Mouse (Mus musculus) left cerebral cortex, adult 18-20 months (tissue): ENCODE measurements around the gene Ly6c2. TPM values are rescaled to one million over a fixed set of nuclear protein-coding genes. Genes with fewer than 3 reads are reported as not detected.
A peak's percentile ranks its signal among the peaks of the same experiment; 100 is the strongest.
"Not testable (repeated sequence)": the region's sequence is repeated elsewhere in the genome, so short reads cannot be mapped to it uniquely, and the experiment has no call there.

ENCODE experiments used
- DNase-seq, 2 experiments: peaks; one replicate each; pipeline ENCODE4 v3.0.0; 2021 to 2022; ENCODE audit warnings: low spot score in 2 of 2, mixed read lengths in 1 of 2
- long read RNA-seq, 2 experiments: library from polyadenylated mRNA; stranded (forward); transcript quantifications; one replicate each; pipeline ENCODE4 v2.0.0; 2021
- total RNA-seq, 2 experiments: library from RNA; stranded (reverse); gene quantifications; 2 replicates each; pipeline ENCODE4 v1.2.3; 2021

The Ly6c2 gene
- 1 to 10 TPM; 1.9 to 2.3 TPM for total RNA-seq
- long read RNA-seq, experiment 1: 0 reads
- long read RNA-seq, experiment 2: 0 reads

DNA sequence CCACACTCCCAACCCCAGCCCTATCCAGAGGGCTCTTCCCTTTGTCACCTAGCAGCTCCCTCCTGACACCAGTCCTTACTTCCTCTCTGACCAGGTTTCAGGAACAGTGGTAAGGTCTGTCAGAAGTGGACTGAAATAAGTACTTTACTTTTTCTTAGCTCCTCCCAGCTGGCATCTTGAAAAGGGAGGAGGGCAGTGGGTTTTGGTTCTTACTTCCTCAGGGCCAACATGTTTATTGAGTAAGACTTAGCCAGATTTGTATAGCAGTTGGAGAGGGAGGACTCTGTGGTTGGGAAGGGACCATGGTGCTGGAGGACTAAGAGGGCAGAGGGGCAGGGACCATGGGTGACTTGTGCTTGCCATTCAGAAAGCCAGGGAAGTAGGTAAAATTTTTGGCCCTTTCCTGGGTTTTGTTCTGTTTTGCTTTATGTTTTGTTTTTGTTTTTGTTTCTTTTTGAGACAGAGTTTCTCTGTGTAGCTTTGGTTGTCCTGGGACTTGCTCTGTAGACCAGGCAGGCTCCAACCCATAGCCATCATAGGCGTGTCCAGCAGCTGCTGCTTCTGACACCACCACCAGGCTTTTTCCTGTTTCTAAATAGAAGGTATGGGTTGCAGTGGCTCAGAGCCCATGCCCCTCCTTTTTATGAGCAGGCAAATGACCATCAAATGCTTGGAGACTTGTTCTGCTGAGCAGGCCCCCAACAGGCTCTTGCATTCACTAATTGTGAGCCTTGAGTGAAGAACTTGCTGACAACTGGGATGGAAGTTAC is at the start of gene Ly6c2:
Ly6c2 (minus strand) TSS at position 110 of the 770 bp plus-strand sequence.
- not testable (repeated sequence) for DNase-seq

DNA sequence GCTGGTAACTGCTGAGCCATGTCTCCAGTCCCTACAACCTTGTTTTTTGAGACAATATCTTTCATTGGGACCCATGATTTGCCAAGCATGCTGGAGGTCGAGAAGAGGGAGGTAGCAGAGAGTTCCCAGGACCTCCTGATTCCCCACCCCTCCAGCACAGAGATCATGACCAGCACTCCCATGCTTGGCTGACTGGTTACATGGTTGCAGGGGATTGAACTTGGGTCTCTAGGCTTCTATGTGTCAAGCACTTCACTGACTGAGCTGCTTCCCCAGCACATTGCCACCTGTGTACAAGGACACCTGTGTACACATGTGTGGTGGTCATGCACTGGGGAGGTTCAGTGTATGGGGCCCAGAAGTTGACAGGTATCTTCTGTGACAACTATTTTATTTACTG is 45.9 kb upstream of the Ly6c2 start:
- DNase-seq: no peak

DNA sequence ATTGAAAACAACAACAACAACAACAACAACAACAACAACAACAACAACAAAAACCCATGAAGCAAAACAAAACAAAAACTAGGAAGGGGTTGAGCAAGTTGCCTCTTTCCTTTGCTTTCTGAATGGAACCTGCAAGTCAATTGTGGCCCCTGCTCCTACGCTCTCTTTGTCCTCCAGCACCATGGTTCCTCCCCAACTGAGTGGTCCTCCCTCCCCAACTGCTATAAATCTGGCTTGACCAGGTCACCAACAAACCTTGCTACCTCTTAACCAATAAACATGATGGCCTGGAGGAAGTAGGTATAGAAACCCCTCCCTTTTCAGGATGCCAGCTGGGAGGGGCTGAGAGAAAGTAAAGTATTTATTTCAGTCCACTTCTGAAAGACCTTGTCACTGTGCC is 43.2 kb upstream of the Ly6c2 start, which contains the start of gene Ly6g:
Ly6g (plus strand) TSS at position 301 of the 400 bp plus-strand sequence.
- no peak for DNase-seq

DNA sequence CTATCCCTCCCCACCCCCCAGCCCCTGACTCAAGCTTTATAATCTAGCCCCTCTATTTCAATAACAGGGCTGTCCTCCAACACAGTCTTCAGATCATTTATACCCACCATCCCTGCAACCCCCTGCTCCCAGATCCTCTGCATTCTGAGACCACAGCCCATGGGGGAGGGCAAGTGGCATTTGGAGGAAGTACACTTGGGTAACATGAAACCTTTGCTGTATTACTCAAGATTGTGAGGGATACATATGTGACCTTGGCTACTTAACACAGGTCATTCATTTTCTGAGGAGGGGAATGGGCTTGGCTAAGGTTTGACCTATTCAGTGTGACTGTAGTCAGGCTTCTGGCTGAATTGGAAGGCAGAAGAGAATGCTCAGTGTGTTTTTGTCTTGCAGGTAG is 41.3 kb upstream of the Ly6c2 start:
- DNase-seq: no peak

DNA sequence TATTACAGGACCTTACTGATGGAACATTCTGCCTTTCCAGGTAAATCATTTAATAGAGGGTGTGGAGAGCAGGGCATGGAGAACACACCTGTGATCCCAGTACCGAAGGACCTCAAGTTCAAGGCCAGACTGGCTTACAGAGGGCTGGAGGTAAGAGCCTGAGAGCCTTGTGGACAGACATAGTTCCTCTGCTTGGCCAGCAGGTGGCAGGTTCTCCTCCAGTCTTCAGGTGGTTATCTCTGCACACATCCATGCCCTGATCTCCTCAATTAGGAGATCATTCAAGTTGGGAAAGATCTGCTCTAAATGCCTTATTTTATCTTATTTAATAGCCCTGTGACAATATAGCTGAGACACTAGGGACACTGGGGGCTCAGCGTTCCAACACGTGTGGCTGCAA is 32.0 kb upstream of the Ly6c2 start:
- DNase-seq: no peak

DNA sequence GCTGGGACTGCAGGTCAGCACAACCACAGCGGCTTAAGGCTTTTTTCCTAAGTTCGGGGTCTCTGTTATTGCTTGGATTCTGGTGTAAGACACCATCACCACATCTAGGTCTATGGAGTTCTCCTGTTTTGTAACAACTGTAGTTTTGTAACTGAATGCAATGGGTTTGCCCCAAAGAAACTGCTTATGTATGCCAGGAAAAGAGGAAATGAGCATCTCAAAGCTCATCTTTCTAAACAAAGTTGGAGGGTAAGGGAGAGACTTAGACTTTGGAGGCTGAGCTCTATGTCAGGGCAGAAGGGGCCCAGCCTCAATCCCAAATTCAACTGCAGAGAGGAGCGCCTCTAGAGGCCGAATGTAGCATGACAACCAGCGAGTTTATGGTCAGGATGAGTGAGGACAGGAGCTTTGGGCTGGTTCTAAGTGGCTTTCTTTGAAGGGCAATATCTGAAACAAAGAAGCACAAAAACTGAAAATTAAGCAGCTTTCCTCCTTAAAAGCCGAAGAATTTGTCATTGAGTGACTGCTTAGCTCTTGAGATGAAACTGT is 30.1 kb upstream of the Ly6c2 start:
- peak; percentile 2 for DNase-seq

DNA sequence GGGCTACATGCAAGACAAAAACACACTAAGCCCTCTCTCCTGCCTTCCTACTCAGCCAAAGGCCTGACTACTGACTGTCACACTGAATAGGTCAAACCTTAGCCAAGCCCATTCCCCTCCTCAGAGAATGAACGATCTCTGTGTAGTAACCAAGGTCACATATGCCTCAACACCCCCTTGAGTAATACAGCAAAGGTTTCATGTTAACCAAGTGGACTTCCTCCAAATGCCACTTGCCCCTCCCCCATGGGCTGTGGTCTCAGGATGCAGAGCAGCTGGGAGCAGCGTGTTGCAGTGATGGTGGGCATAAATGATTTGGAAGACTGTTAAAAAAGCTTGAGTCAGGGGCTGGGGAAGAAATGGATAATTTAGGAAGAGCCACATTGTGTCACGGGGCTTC is 26.0 kb upstream of the Ly6c2 start:
- not testable (repeated sequence) for DNase-seq

DNA sequence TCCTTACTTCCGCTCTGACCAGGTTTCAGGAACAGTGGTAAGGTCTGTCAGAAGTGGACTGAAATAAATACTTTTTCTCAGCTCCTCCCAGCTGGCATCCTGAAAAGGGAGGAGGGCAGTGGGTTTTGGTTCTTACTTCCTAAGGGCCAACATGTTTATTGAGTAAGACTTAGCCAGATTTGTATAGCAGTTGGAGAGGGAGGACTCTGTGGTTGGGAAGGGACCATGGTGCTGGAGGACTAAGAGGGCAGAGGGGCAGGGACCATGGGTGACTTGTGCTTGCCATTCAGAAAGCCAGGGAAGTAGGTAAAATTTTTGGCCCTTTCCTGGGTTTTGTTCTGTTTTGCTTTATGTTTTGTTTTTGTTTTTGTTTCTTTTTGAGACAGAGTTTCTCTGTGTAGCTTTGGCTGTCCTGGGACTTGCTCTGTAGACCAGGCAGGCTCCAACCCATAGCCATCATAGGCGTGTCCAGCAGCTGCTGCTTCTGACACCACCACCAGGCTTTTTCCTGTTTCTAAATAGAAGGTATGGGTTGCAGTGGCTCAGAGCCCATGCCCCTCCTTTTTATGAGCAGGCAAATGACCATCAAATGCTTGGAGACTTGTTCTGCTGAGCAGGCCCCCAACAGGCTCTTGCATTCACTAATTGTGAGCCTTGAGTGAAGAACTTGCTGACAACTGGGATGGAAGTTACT is 23.5 kb upstream of the Ly6c2 start:
- not testable (repeated sequence) for DNase-seq

DNA sequence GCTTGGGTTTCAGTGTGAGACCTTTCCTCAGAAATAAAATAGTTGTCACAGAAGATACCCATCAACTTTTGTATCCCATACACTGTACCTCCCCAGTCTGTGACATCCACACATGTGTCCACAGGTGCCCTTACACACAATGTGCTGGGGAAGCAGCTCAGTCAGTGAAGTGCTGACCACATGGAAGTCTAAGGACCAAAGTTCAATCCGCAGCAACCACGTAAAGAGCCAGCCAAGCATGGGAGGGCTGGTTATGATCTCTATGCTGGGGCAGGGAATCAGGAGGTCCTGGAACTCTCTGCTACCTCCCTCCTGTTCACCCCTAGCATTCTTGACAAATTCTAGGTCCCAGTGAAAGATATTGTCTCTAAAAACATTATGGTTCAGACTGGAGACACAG is 20.6 kb upstream of the Ly6c2 start:
- DNase-seq: not testable (repeated sequence)

DNA sequence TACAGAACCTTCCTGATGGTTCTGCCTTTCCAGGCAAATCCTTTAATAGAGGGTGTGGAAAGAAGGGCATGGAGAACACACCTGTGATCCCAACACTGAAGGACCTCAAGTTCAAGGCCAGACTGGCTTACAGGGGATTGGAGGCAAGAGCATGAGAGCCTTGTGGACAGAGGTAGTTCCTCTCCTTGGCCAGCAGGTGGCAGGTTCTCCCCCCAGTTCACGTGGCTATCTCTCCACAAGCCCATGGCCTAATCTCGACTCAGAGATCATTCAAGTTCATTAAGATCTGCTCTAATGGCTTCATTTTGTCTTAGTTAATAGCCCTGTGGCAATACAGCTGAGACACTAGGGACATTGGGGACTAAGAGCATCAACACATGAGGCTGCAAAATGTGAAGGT is 8.3 kb upstream of the Ly6c2 start:
- DNase-seq: no peak

DNA sequence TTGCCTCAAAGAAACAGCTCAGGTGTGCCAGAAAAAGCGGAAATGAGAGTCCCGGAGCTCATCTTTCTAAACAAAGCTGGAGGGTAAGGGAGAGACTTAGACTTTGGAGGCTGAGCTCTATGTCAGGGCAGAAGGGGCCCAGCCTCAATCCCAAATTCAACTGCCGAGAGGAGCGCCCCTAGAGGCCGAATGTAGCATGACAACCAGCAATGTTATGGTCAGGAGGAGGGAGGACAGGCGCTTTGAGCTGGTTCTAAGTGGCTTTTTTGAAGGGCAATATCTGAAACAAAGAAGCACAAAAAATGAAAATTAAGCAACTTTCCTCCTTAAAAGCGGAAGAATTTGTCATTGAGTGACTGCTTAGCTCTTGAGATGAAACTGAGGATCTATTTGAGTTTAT is 7.0 kb upstream of the Ly6c2 start:
- DNase-seq: peak; percentile 9 to 22

DNA sequence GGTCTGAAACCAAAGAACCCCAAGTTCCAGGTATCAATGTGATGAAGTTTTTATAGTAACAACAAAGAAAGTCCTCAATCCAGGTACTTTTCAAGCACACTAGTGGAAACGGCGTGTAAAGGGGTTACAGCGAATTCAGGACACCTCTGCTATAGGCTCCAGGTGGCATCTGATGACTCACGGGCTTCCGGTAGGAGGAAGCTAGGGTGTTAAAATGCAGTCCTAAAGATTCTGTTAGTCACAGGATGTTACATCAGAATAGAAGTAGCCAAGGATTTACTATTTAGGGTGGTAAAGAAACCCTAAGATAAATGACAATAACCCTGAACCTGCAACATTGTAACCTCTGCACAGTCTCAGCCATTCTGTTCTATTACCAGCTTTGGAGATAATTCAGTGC is 5.7 kb upstream of the Ly6c2 start:
- DNase-seq: not testable (repeated sequence)

DNA sequence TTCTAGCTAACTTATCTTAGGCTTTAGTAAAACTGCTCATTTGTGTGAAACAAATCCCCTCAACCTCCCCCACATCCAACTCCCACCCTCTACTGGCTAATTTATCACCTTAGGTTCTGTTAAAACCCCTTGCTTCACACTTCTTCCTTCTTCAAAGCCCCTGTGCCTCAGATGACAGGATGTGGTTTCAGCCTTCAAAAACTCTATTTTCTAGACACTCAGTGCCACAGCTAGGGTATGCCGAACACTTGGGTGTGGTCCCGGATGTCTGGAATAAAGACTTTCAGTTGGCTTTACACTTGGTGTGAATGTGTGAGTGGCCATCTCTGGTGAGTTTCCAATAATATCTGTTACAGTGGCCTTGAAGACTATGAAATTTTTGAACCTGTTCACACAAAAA is 4.8 kb upstream of the Ly6c2 start:
- DNase-seq: no peak

DNA sequence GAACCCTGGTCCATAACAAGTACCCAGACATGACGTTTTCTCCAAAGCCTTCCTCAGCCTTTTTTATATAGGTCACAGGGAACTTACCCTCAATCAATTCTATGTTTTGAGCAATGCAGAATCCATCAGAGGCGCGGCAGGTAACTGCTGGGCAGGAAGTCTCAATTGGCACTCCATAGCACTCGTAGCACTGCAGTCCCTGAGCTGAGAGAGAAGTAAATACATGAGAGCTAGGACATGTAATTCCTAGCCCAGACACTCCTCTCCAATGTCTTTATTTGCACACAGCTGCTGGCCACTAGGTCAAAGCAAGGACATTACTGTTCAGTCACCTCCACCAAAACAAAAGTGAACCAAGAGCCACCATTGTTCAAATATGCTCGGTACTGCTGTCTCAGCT is 1.3 kb downstream of the Ly6c2 start:
- not testable (repeated sequence) for DNase-seq

DNA sequence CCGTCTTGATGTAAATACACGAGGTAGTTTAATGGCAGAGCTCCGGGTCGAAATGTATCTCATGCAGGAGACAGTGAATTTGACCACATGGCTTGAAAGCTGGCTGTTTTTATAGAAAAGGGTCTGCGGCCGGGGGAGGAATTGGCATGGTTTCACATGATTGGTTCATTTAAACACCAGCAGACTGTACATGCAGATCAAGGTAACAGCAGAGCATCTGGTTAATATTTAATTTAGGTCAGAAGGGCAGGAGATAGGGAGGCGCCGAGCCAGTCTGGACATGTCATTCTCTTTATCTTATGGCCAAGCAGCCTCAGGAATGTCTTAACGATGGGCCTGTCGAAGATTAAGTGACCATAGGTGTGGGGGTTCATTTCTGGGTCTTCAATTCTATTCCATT is 12.5 kb downstream of the Ly6c2 start:
- DNase-seq: no peak

DNA sequence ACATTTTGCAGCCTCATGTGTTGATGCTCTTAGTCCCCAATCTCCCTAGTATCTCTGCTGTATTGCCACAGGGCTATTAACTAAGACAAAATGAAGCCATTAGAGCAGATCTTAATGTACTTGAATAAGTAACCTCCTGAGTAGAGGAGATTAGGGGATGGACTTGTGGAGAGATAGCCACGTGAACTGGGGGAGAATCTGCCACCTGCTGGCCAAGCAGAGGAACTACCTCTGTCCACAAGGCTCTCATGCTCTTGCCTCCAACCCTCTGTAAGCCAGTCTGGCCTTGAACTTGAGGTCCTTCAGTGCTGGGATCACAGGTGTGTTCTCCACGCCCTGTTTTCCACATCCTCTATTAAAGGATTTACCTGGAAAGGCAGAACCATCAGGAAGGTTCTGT is 23.7 kb downstream of the Ly6c2 start:
- DNase-seq: not testable (repeated sequence)

DNA sequence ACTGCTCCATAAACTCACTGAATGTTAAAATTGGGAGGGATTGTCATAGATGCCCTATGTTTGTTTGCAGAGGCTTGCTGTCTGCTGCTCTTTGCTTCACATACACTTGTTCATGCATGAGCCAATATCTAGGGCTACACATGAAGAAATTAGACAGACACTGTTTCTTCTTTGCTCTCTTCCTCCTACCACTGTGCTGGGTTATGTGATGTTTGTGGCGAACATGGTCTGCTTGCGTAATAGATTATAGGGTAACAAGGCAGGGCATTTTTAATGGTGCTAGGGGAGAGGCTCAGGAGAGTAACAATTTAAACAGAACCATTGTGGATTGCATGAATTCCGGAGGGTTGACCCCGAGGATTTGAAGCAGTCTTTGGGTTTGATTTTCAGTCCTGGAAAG is 41.8 kb downstream of the Ly6c2 start:
- DNase-seq: no peak

DNA sequence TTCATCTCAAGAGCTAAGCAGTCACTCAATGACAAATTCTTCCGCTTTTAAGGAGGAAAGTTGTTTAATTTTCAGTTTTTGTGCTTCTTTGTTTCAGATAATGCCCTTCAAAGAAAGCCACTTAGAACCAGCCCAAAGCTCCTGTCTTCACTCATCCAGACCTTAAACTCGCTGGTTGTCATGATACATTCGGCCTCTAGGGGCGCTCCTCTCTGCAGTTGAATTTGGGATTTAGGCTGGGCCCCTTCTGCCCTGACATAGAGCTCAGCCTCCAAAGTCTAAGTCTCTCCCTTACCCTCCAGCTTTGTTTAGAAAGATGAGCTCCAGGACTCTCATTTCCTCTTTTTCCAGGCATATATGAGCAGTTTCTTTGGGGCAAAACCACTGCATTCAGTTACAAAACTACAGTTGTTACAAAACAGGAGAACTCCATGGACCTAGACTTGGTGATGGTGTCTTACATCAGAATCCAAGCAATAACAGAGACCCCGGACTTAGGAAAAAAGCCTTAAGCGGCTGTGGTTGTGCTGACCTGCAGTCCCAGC is 49.7 kb downstream of the Ly6c2 start:
- peak; percentile 44 to 71 for DNase-seq

DNA sequence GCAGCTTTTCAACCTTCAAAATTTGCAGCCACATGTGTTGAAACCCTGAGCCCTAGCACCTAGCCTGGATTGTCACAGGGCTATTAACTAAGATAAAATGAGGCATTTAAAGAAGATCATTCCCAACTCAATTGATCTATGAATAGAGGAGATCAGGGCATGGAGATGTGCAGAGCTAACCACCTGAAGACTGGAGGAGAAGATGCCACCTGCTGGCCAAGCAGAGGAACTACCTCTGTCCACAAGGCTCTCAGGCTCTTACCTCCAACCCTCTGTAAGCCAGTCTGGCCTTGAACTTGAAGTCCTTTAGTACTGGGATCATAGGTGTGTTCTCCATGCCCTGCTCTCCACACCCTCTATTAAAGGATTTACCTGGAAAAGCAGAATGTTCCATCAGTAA is 51.3 kb downstream of the Ly6c2 start:
- peak; percentile 16 to 47 for DNase-seq
